Mouse (Mus musculus) liver, embryonic 11.5 days (tissue): ENCODE data around the gene Scaf4. TPM values are rescaled to one million over a fixed set of nuclear protein-coding genes. Genes with fewer than 3 reads are reported as not detected.

ENCODE experiments used
- ATAC-seq: fragments of 200-750 bp; cut with Nextera tagmentation; replicated peaks from 2 replicates; pipeline ENCODE4 v1.8.0; 2017; ENCODE audit warnings: moderate number of reproducible peaks, mild to moderate bottlenecking, moderate TSS enrichment, moderate library complexity; ENCODE audit not compliant: low FRiP score
- DNase-seq: peaks from one replicate; pipeline ENCODE4 v3.0.0-alpha.2; 2017; ENCODE audit warnings: low spot score
- H3K27ac ChIP-seq: fragments of 300-500 bp; sonication (generic); 2 replicates; pipeline ENCODE4 v1.5.1; 2014; ENCODE audit warnings: mild to moderate bottlenecking, low read depth, low read length, control low read depth
- H3K27me3 ChIP-seq: fragments of 300-500 bp; sonication (generic); replicated peaks from 2 replicates; pipeline ENCODE4 v1.6.1; 2014; ENCODE audit warnings: low read length, mixed read lengths; ENCODE audit not compliant: control insufficient read depth, insufficient read depth
- H3K36me3 ChIP-seq: fragments of 300-500 bp; sonication (generic); 2 replicates; pipeline ENCODE4 v1.6.1; 2014; ENCODE audit warnings: mild to moderate bottlenecking, low read length, moderate library complexity, mixed read lengths; ENCODE audit not compliant: control insufficient read depth, insufficient read depth
- H3K4me1 ChIP-seq: fragments of 300-500 bp; sonication (generic); replicated peaks from 2 replicates; pipeline ENCODE4 v1.6.1; 2014; ENCODE audit warnings: low read length, mixed read lengths; ENCODE audit not compliant: control insufficient read depth, insufficient read depth
- H3K4me2 ChIP-seq: fragments of 300-500 bp; sonication (generic); 2 replicates; pipeline ENCODE4 v1.6.1; 2014; ENCODE audit warnings: mild to moderate bottlenecking, control low read depth, moderate library complexity
- H3K4me3 ChIP-seq: fragments of 300-500 bp; sonication (generic); 2 replicates; pipeline ENCODE4 v1.5.1; 2014; ENCODE audit warnings: low read depth, low read length, control low read depth
- H3K9ac ChIP-seq: fragments of 300-500 bp; sonication (generic); 2 replicates; pipeline ENCODE4 v1.6.1; 2014; ENCODE audit warnings: low read depth, low read length, control low read depth
- H3K9me3 ChIP-seq: fragments of 300-500 bp; sonication (generic); 2 replicates; pipeline ENCODE4 v1.6.1; 2016; ENCODE audit warnings: low read length, inconsistent platforms, mixed read lengths; ENCODE audit not compliant: control insufficient read depth
- WGBS: fragments of 180-500 bp; shearing (Covaris S2); extraction: QIAGEN DNeasy Blood & Tissue Kit; methylation state at CpG from one replicate; pipeline ENCODE4 v1.1.7; 2014; 5-methylcytosine and 5-hydroxymethylcytosine counted together
- polyA plus RNA-seq: library from polyadenylated mRNA; unstranded; fragments of >200 nt; fragmentation: Nextera tagmentation; extraction: Ambion mirVana; gene quantifications from 2 replicates; pipeline ENCODE4 v1.2.1, GENCODE M21; 2014

Gene Scaf4
- polyA plus RNA-seq, 1 experiment from 2014 or later, result 38.4 TPM

DNA sequence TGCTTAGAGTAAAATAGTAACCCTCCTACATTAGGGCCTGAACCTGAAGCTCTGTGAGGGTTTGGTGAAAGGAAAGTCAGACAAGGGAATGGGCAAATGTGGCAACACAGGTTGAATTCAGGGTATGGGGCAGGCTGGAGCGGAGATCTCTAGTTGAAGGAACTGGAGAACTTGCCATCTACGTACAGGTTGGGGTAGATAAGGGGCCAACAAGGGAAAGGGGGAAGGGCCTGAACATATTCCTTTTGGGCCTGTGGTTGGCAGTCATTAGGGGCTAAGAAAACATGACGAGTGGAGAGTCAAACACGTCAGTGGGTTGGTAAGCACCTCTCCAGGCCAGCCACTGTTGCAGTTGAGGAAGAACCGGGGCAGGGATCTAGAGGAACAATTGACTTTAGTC is 104.4 kb downstream of the Scaf4 start:
- Histone ChIP-seq H3K4me1 (peaks cover 5% of the 10 kb centered on the region; the same call in 1 of the 2 replicates), H3K27me3 (no peaks in the 10 kb centered on the region), H3K4me2 (no peak overlapping the region), H3K27ac (no peak overlapping the region), H3K9me3 (no peaks in the 10 kb centered on the region), H3K36me3 (no peaks in the 10 kb centered on the region), H3K4me3 (no peak overlapping the region), H3K9ac (no peak overlapping the region)
- ATAC-seq (peak; percentile 32; the same call in 1 of the 2 replicates), DNase-seq (no peak)
- WGBS, result 46% methylated on average over 5 of the region's 5 CpGs

DNA sequence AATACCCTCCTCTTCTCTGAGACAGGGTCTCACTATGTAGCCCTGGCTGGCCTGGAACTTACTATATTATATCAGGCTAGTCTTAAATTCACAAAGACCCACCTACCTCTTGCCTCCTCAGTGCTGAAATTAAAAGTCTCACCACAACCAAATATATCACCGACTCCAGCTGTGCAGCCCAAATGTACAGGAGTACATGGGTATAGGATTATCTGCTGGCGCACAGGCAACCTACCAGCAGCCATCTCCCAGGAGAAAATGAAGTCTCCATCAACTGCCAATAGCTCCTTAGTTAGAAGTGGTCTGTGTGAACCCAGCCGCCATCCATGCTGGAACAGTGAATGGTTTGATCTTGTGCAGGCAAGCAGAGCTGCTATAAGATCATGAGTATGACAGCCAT is 105.9 kb downstream of the Scaf4 start:
- H3K27ac ChIP-seq, result no peak overlapping the region
- 74% methylated on average over 3 of the region's 3 CpGs for WGBS
- H3K4me3 ChIP-seq, result no peak overlapping the region
- H3K9ac ChIP-seq, result no peak overlapping the region
- peaks cover 5% of the 10 kb centered on the region; the same call in 1 of the 2 replicates for H3K4me1 ChIP-seq
- H3K9me3 ChIP-seq, result no peaks in the 10 kb centered on the region
- H3K27me3 ChIP-seq, result no peaks in the 10 kb centered on the region
- ATAC-seq (no peak), DNase-seq (no peak)
- H3K36me3 ChIP-seq, result no peaks in the 10 kb centered on the region
- no peak overlapping the region for H3K4me2 ChIP-seq

DNA sequence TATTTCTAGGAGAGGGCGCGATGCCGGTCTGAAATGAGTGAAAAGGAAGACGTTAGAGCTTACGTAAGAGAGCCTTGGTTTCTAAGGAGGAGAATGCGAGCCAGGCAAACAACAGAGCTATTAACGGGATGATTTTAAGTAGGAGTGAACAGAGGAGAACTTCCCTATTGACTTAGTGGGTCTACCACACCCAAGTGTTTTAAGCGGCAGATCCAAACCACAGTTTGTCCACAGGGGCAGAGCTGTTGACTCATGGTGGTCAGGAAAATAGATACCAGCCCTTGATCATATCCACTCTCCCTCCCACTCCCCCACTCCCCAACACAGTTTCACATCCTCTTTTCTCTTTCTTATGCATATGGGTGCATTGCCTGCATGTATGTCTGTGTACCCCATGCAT is 106.9 kb downstream of the Scaf4 start:
- Histone ChIP-seq H3K4me2 (no peak overlapping the region), H3K9ac (no peak overlapping the region), H3K36me3 (no peaks in the 10 kb centered on the region), H3K4me3 (no peak overlapping the region), H3K27me3 (no peaks in the 10 kb centered on the region), H3K4me1 (peaks cover 5% of the 10 kb centered on the region; the same call in 1 of the 2 replicates), H3K9me3 (no peaks in the 10 kb centered on the region), H3K27ac (no peak overlapping the region)
- no peak for DNase-seq
- peak; percentile 44 for ATAC-seq
- 32% methylated on average over 8 of the region's 8 CpGs for WGBS

DNA sequence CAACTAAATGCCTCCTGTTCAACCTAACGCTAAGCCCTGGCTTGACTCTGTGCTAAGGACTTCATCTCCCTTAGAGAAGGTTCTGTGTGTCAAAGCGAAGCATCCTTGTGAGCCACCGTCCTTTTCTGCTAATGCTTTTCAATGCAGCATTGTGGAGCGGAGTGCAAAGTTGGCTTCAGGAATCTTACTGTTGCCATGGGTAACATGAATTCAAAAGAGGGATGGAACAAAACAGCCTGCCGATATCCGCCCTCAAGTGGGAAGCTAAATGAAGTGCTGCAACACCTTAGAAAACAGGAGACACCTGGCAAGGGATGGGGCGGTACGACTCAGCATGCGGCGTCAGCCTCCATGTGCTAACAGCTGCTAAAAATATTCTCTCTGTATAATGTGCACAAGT is 107.8 kb downstream of the Scaf4 start:
- 74% methylated on average over 10 of the region's 10 CpGs for WGBS
- no peaks in the 10 kb centered on the region for H3K9me3 ChIP-seq
- no peak overlapping the region for H3K27ac ChIP-seq
- H3K4me2 ChIP-seq, result no peak overlapping the region
- peaks cover 5% of the 10 kb centered on the region; the same call in 1 of the 2 replicates for H3K4me1 ChIP-seq
- H3K36me3 ChIP-seq, result no peaks in the 10 kb centered on the region
- no peak overlapping the region for H3K4me3 ChIP-seq
- no peaks in the 10 kb centered on the region for H3K27me3 ChIP-seq
- no peak for ATAC-seq
- no peak overlapping the region for H3K9ac ChIP-seq
- DNase-seq, result no peak

Other genes starting within 250 kb of the Scaf4 start
- gene Tiam1, start 140.7 kb downstream of the Scaf4 start, polyA plus RNA-seq, result 10.7 and 17.2 TPM in 2 replicates
- gene Sod1, start 63.7 kb downstream of the Scaf4 start, polyA plus RNA-seq, result 1,899 and 2,008 TPM in 2 replicates
- gene Hunk, start 101.5 kb upstream of the Scaf4 start, polyA plus RNA-seq, result 5.0 and 5.6 TPM in 2 replicates